ENCODE assay signal across 27 mouse cellular contexts in the genomic region with DNA sequence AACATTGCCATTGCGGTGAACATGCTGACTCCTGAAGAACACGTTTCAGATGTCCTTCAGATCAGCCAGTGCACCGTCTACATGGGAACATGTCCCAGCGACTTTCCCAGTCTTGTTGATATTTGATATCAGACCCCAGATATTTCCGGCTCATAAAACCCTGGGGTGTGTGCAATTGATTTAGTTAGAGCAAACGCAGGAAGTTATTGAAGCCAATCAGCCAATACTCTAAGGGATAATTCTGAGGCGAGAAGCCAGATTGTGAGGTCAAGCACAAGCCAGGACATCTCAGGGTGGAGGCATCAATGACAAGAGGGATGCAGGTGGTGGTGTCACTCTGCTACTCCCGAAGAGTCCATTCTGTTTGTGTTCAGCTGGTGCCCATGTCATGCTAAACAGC. TPM values are rescaled to one million over a fixed set of nuclear protein-coding genes. Genes with fewer than 3 reads are reported as not detected.
DNase-seq lines count a peak whose midpoint lies in the region; ATAC-seq and TF ChIP-seq lines count a peak whose summit lies in the region.
"Had no signal": no experiment of that assay in that cellular context is flagged by ENCODE, and none has a peak within 500 bp of the region (broad histone marks: within the 10 kb centered on the region; RNA-seq: fewer than 3 reads in every experiment).

No protein-coding gene starts in this region.

- intact Hi-C loops in gastrocnemius, adult 2 months (cut with DNase I) = no loop called here

- H3K27me3 ChIP-seq in liver, embryonic 14.5 days (ENCODE audit: control insufficient read depth, insufficient read depth, low read length) = no peaks in the 10 kb centered on the region
- no peaks in the 10 kb centered on the region for H3K27me3 ChIP-seq in liver, postnatal 0 days (ENCODE audit: insufficient read depth, low read length)
- H3K27me3 ChIP-seq: intestine, embryonic 15.5 days; lung, embryonic 15.5 days; midbrain, embryonic 15.5 days had no signal

- peak; percentile 30 for DNase-seq in gastrocnemius, adult 2 months
- DNase-seq in gastrocnemius, adult 8-10 months (ENCODE audit: low spot score in 2 of 2) = no peak
- peak; percentile 38 to 63 for DNase-seq in heart, adult 9 months (ENCODE audit: low spot score in 2 of 2)
- no peak for DNase-seq in heart, postnatal 4 days
- DNase-seq in liver, embryonic 14.5 days (ENCODE audit: low read depth in 3 of 3, low spot score in 3 of 3) = no peak
- DNase-seq in liver, postnatal 0 days = no peak
- DNase-seq in cerebellum, adult 11-12 months = no peak
- DNase-seq: adrenal gland, postnatal 14 days; cerebellum, adult 11 months; cerebellum, adult 9-11 months; embryo, embryonic 11 days; kidney, adult 9 months; kidney, postnatal 10 days; thymus, adult 2 months; thymus, postnatal 36 days had no signal

- peak overlapping the region; percentile 41 for H3K4me2 ChIP-seq in liver, embryonic 14.5 days (ENCODE audit: low read depth)
- no peak overlapping the region for H3K4me2 ChIP-seq in liver, postnatal 0 days (ENCODE audit: low read depth, low read length)
- H3K4me2 ChIP-seq: embryonic facial prominence, embryonic 12.5 days; heart, embryonic 11.5 days; intestine, embryonic 15.5 days; lung, embryonic 15.5 days; midbrain, embryonic 15.5 days had no signal

- TF ChIP-seq EP300 in liver, embryonic 14.5 days (IDR thresholded peaks at IDR 0.05; ENCODE audit: low read depth) = no peak
- no peak for TF ChIP-seq EP300 in liver, postnatal 0 days (IDR thresholded peaks at IDR 0.05; ENCODE audit: low read depth)

- ATAC-seq in liver, embryonic 14.5 days (ENCODE audit: insufficient read depth) = no peak
- ATAC-seq in liver, postnatal 0 days = no peak
- ATAC-seq: forebrain, embryonic 16.5 days; hindbrain, postnatal 0 days; intestine, embryonic 15.5 days; midbrain, embryonic 15.5 days; Patski had no signal

- no peak overlapping the region for H3K4me3 ChIP-seq in gastrocnemius, adult 2 months
- H3K4me3 ChIP-seq in liver, embryonic 14.5 days (ENCODE audit: insufficient read depth in 1 of 2, low read depth in 2 of 2, low read length in 2 of 2) = peak overlapping the region; percentile 32 to 41
- H3K4me3 ChIP-seq in liver, postnatal 0 days (ENCODE audit: low read depth, low read length) = no peak overlapping the region
- H3K4me3 ChIP-seq: embryonic facial prominence, embryonic 12.5 days; intestine, embryonic 15.5 days; lung, embryonic 15.5 days; midbrain, embryonic 10.5 days; midbrain, embryonic 15.5 days had no signal

- H3K36me3 ChIP-seq in liver, embryonic 14.5 days (replicated peaks; ENCODE audit: control insufficient read depth, insufficient read depth, low read depth) = no peaks in the 10 kb centered on the region
- no peaks in the 10 kb centered on the region for H3K36me3 ChIP-seq in liver, postnatal 0 days (replicated peaks; ENCODE audit: insufficient read depth, low read length)
- H3K36me3 ChIP-seq: embryonic facial prominence, embryonic 12.5 days; intestine, embryonic 15.5 days; lung, embryonic 15.5 days; midbrain, embryonic 10.5 days; midbrain, embryonic 15.5 days had no signal

- H3K27ac ChIP-seq in gastrocnemius, adult 2 months = 0 out of 2 replicates have a peak overlapping the region, but pooled peaks have one; percentile 17
- no peak overlapping the region for H3K27ac ChIP-seq in liver, embryonic 14.5 days
- H3K27ac ChIP-seq in liver, postnatal 0 days (ENCODE audit: low read depth) = no peak overlapping the region
- H3K27ac ChIP-seq: embryonic facial prominence, embryonic 12.5 days; hindbrain, postnatal 0 days; intestine, embryonic 15.5 days; lung, embryonic 15.5 days; midbrain, embryonic 10.5 days; midbrain, embryonic 15.5 days had no signal

- H3K4me1 ChIP-seq in liver, embryonic 14.5 days (replicated peaks; ENCODE audit: control insufficient read depth in 2 of 2, insufficient read depth in 2 of 2, low read length in 1 of 2) = peaks cover 0 to 14% of the 10 kb centered on the region in 2 experiments; a peak in 2 of 4 replicates
- H3K4me1 ChIP-seq in liver, postnatal 0 days (ENCODE audit: insufficient read depth) = no peaks in the 10 kb centered on the region
- H3K4me1 ChIP-seq: midbrain, embryonic 10.5 days; midbrain, embryonic 15.5 days had no signal

- H3K9me3 ChIP-seq in liver, embryonic 14.5 days (ENCODE audit: control insufficient read depth, low read length) = no peaks in the 10 kb centered on the region
- no peaks in the 10 kb centered on the region for H3K9me3 ChIP-seq in liver, postnatal 0 days (ENCODE audit: low read length)
- H3K9me3 ChIP-seq: embryonic facial prominence, embryonic 12.5 days; intestine, embryonic 15.5 days; lung, embryonic 15.5 days; midbrain, embryonic 10.5 days; midbrain, embryonic 15.5 days had no signal

- 62% methylated on average over 8 of the region's 8 CpGs for WGBS in liver, embryonic 14.5 days (ENCODE audit: insufficient replicate concordance)
- 72% methylated on average over 8 of the region's 8 CpGs for WGBS in liver, postnatal 0 days (ENCODE audit: insufficient replicate concordance)

- no peak overlapping the region for H3K9ac ChIP-seq in liver, embryonic 14.5 days (replicated peaks)
- no peak overlapping the region for H3K9ac ChIP-seq in liver, postnatal 0 days (replicated peaks)
- H3K9ac ChIP-seq: embryonic facial prominence, embryonic 12.5 days; intestine, embryonic 15.5 days; lung, embryonic 15.5 days; midbrain, embryonic 15.5 days had no signal

- no peak for TF ChIP-seq CTCF in gastrocnemius, adult 2 months (IDR thresholded peaks at IDR 0.05)
- no peak for TF ChIP-seq CTCF in liver, embryonic 14.5 days (IDR thresholded peaks at IDR 0.05; ENCODE audit: low read depth)
- no peak for TF ChIP-seq CTCF in liver, postnatal 0 days (IDR thresholded peaks at IDR 0.05; ENCODE audit: low read depth)

RNA-seq across cellular contexts. Expression of gene Smoc2, which starts 28.9 kb away (rescaled TPM):
- total RNA-seq in gastrocnemius, adult 2 months (2021) = 10 to 100 TPM; 40.6 to 65.5 TPM
- 10 to 100 TPM; 47.3 to 59.0 (median 56.1) TPM for total RNA-seq in gastrocnemius, adult 8-10 months (2022)
- 10 to 100 TPM; 23.4 to 28.1 TPM for total RNA-seq in heart, postnatal 4 days (2021)
- 1.9 and 2.4 TPM in 2 replicates for polyA plus RNA-seq in liver, embryonic 14.5 days (2012; rRNA removed)
- 2.6 and 3.8 TPM in 2 replicates for polyA plus RNA-seq in liver, embryonic 14.5 days (2014; fragmentation: Nextera tagmentation; extraction: Ambion mirVana)
- 40.0 and 44.6 TPM in 2 replicates for polyA plus RNA-seq in liver, postnatal 0 days (2015; fragmentation: Nextera tagmentation; extraction: Ambion mirVana)
- total RNA-seq: megakaryocyte progenitor cell, adult 5-6 weeks; MEL; neutrophil, adult 5-6 weeks had no signal

RNA-seq across cellular contexts. Expression of gene Dact2, which starts 46.3 kb away (rescaled TPM):
- total RNA-seq in gastrocnemius, adult 2 months (2021) = 1 to 10 TPM; 2.3 to 2.7 TPM
- total RNA-seq in gastrocnemius, adult 8-10 months (2022) = 1 to 10 TPM; 1.6 to 2.3 (median 1.7) TPM
- 1 to 10 TPM; 1.8 to 1.9 TPM for total RNA-seq in heart, postnatal 4 days (2021)
- 0.84 and 0.98 TPM in 2 replicates for polyA plus RNA-seq in liver, embryonic 14.5 days (2012; rRNA removed)
- 0.47 and 0.90 TPM in 2 replicates for polyA plus RNA-seq in liver, embryonic 14.5 days (2014; fragmentation: Nextera tagmentation; extraction: Ambion mirVana)
- 2.4 and 3.4 TPM in 2 replicates for polyA plus RNA-seq in liver, postnatal 0 days (2015; fragmentation: Nextera tagmentation; extraction: Ambion mirVana)
- total RNA-seq: megakaryocyte progenitor cell, adult 5-6 weeks; MEL; neutrophil, adult 5-6 weeks had no signal

Comparison
In these comparisons a context has a peak if more than half of its experiments do, and no peak if none do; other contexts are left out.
1. DNase-seq: peak in gastrocnemius, adult 2 months (single experiment) and heart, adult 9 months (2 of 2); none in gastrocnemius, adult 8-10 months (0 of 2), heart, postnatal 4 days (single experiment), liver, embryonic 14.5 days (0 of 3), liver, postnatal 0 days (single experiment) and cerebellum, adult 11-12 months (single experiment).
2. H3K4me3 ChIP-seq: peak in liver, embryonic 14.5 days (2 of 2); none in gastrocnemius, adult 2 months (single experiment) and liver, postnatal 0 days (single experiment).